Mouse (Mus musculus): ENCODE data around the gene A530064D06Rik. TPM values are rescaled to one million over a fixed set of nuclear protein-coding genes. Genes with fewer than 3 reads are reported as not detected.

Gene A530064D06Rik
- polyA plus RNA-seq, 1 experiment from 2014 or later = not detected

DNA sequence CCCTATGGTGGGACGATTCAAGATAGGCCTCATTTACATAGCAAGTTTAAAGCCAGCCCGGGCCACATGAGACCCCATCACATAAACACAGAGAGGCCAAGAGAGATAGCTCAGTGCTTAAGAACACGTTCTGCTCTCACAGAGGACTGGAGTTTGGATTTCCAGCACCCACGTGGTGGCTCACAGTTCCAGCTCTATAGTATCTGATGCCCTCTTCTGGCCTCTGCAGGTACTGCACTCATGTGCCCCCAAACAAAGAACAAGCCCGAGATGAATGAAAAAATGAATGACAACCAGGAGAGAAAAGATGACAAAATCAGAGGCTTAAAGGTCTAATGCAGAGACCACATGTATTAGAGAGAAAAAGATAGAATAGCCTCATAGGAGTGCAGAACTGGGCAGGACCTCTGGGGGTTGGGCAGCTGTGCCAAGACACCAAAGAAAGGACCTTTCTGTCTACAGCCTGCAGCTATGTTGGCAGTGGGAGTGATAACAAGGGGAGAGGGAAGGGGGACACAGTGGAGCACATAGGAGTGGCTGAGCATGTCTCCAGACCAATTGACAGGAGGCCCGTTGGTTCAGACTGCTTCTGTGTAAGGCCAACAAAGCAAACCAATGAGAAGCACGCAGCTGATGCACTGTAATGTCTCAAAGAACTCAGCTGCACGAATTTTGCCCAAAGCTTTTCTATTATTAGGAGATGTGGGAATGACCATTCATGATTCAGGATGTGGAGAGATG, 56.4 kb downstream of the A530064D06Rik start:
- Histone ChIP-seq H3K36me3 (no peaks in the 10 kb centered on the region), H3K4me3 (no peak overlapping the region), H3K9ac (no peak overlapping the region), H3K27ac (no peak overlapping the region), H3K27me3 (no peaks in the 10 kb centered on the region), H3K9me3 (peaks cover 5% of the 10 kb centered on the region), H3K4me1 (replicated peaks) (no peaks in the 10 kb centered on the region), H3K4me2 (no peak overlapping the region)
- 48% methylated on average over 8 of the region's 8 CpGs for WGBS
- ATAC-seq (ENCODE audit: low FRiP score) = no peak

DNA sequence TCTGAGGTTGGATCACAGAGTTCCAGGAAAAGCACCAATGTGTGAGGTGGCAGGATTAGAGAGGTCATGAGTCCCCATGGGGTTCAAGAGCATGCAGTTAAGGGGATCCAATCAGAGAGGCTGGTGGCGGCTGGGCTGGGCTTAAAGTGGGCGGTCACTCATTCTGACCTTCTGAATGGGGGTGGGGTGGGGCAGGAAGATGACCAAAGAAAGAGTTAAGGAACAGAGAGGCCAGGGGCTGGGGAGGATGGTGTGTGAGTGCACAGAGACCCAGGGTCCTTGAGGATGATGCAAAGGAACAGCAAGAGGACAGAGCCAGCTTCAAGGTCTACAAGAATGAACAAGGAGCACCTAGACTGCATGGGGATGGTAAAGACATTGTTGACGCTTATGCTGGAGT, 58.6 kb downstream of the A530064D06Rik start:
- Histone ChIP-seq H3K4me3 (no peak overlapping the region), H3K4me2 (no peak overlapping the region), H3K27ac (no peak overlapping the region), H3K27me3 (no peaks in the 10 kb centered on the region), H3K9me3 (peaks cover 1% of the 10 kb centered on the region; the same call in 1 of the 2 replicates), H3K4me1 (replicated peaks) (no peaks in the 10 kb centered on the region), H3K36me3 (no peaks in the 10 kb centered on the region), H3K9ac (no peak overlapping the region)
- ATAC-seq (ENCODE audit: low FRiP score) = no peak
- WGBS = 66% methylated on average over 3 of the region's 3 CpGs

DNA sequence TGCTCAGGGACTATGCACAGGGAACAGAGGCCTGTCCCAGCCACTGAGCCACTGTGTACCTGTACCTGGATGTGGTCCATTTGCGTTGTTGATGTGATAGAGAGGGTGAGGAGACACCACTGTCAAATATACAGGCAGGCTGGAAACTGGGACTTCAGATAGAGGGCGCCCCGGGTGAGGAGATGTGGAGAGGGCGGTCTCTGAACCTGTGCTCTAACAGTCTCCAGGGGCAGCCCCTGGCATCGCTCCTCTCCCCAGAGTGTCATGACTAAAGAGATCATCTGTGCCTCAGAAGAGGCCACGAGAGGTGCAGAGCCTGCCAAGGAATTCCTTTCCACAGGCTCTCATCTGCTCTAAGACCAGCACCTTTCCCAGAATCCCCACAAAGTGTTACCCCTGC, 59.2 kb downstream of the A530064D06Rik start:
- no peaks in the 10 kb centered on the region for H3K36me3 ChIP-seq
- H3K9me3 ChIP-seq = no peaks in the 10 kb centered on the region
- H3K27me3 ChIP-seq = no peaks in the 10 kb centered on the region
- no peak overlapping the region for H3K27ac ChIP-seq
- WGBS = 51% methylated on average over 6 of the region's 6 CpGs
- ATAC-seq (ENCODE audit: low FRiP score) = no peak
- H3K4me1 ChIP-seq (replicated peaks) = no peaks in the 10 kb centered on the region
- H3K4me3 ChIP-seq = no peak overlapping the region
- no peak overlapping the region for H3K4me2 ChIP-seq
- no peak overlapping the region for H3K9ac ChIP-seq

DNA sequence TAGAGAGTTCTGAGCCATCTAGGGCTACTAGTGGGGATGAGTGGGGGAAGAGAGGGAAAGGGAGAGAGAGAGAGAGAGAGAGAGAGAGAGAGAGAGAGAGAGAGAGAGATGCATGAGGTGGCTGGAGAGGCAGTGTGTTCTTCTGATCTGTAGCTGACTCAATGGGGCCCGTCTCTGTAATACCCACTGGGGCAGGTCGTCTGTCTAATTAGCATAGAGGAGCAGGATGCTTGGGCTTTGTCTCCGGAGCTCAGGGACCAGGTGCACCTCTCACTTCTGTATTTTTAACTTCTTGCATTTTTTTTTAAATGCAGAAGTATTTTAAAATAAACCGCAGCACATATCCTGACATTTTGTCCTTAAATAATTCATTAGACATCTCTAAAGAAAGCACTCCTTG, 59.7 kb downstream of the A530064D06Rik start:
- ATAC-seq (ENCODE audit: low FRiP score) = no peak
- WGBS = 40% methylated on average over 4 of the region's 4 CpGs
- no peaks in the 10 kb centered on the region for H3K36me3 ChIP-seq

DNA sequence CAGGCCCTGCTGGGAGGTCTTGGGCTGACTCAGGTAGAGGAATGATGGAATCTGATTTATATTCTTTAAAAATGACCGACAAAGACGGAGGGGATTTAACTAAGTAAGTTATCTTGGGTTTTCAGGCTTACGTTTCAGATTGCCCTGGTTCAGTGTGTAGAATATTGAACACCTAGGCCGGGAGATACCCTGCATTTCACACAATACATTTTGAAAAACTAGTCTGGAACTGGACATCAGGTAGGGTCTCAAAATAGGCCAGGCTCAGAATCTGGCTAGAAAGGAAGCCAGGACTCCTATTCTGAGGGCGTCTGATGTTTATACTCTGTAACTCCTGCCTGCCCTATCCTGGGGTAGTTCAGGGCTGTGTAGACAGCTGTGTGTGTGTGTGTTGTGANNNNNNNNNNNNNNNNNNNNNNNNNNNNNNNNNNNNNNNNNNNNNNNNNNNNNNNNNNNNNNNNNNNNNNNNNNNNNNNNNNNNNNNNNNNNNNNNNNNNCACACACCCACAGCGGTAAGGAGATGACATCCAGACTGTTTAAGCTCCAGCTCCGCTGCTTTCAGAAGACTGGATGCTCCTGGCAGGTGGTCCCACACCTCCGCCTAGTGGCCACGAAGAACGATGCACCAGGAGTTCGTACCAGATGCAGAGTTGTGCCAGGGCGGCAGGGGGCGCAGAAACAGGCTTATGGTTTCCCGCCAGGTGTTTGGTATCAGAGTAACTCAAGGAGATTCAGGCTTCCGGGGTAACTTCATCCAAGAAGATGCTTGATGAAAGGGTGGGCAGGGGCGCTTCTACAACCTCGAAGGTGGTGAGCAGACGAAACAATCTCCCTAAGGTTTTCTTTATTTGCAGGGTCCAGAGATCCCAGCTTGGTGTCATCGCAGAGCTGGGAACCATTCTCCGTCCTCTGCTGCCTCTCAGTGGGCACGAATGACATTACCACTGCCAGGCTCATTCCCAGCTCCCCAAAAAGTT, 66.3 kb downstream of the A530064D06Rik start:
- Histone ChIP-seq H3K4me2 (peak overlapping the region; percentile 32; the same call in 1 of the 2 replicates), H3K27me3 (peaks cover 52% of the 10 kb centered on the region), H3K36me3 (no peaks in the 10 kb centered on the region), H3K4me3 (peak overlapping the region; percentile 21), H3K4me1 (replicated peaks) (peaks cover 39% of the 10 kb centered on the region), H3K9ac (no peak overlapping the region), H3K9me3 (no peaks in the 10 kb centered on the region), H3K27ac (no peak overlapping the region)
- peak; percentile 76 for ATAC-seq (ENCODE audit: low FRiP score)
- 13% methylated on average over 20 of the region's 21 CpGs for WGBS

More for the DNA sequence above, 59.7 kb downstream of the A530064D06Rik start:
- H3K27me3 ChIP-seq = no peaks in the 10 kb centered on the region
- no peaks in the 10 kb centered on the region for H3K4me1 ChIP-seq (replicated peaks)
- H3K9me3 ChIP-seq = no peaks in the 10 kb centered on the region
- H3K27ac ChIP-seq = no peak overlapping the region
- H3K4me2 ChIP-seq = no peak overlapping the region
- no peak overlapping the region for H3K4me3 ChIP-seq
- H3K9ac ChIP-seq = no peak overlapping the region

DNA sequence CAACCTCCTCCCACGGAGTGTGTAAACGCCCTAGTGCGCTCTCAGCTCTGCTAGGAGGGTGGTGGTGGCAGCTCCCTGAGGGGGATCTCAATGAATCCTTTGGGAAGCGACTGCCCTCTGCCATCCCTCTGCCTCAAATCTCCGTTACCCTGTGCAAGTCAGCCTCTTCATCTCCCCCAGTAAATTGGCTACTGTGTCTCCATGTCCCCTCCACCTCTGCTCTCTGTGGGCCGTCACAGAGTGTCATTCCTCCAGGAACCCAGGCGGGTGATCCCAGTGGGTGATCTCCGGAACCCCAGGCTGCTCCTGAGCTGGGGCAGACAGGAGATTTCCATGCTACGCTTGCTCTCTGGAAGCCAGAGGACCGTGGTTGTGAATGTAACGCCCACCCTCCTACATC, 67.8 kb downstream of the A530064D06Rik start:
- no peaks in the 10 kb centered on the region for H3K36me3 ChIP-seq
- H3K27ac ChIP-seq = no peak overlapping the region
- H3K4me1 ChIP-seq (replicated peaks) = peaks cover 47% of the 10 kb centered on the region
- H3K9me3 ChIP-seq = no peaks in the 10 kb centered on the region
- H3K4me3 ChIP-seq = no peak overlapping the region
- no peak overlapping the region for H3K9ac ChIP-seq
- H3K4me2 ChIP-seq = no peak overlapping the region
- 6% methylated on average over 11 of the region's 11 CpGs for WGBS
- ATAC-seq (ENCODE audit: low FRiP score) = no peak
- peaks cover 66% of the 10 kb centered on the region for H3K27me3 ChIP-seq

Other genes starting within 250 kb of the A530064D06Rik start
- gene Foxp4, start 242.6 kb downstream of the A530064D06Rik start, polyA plus RNA-seq (2015; fragmentation: Nextera tagmentation; extraction: Ambion mirVana) = 19.6 and 19.9 TPM in 2 replicates
- not detected in 2 replicates for gene 1700122O11Rik, start 129.0 kb downstream of the A530064D06Rik start, polyA plus RNA-seq (2015; fragmentation: Nextera tagmentation; extraction: Ambion mirVana)
- gene 1700067P10Rik, start 78.0 kb downstream of the A530064D06Rik start, polyA plus RNA-seq (2015; fragmentation: Nextera tagmentation; extraction: Ambion mirVana) = 0.21 TPM in 1 of 2 replicates, not detected in the other
- gene 9830107B12Rik, start 21.0 kb downstream of the A530064D06Rik start, polyA plus RNA-seq (2015; fragmentation: Nextera tagmentation; extraction: Ambion mirVana) = not detected in 2 replicates
- gene Trem1, start 65.5 kb upstream of the A530064D06Rik start, polyA plus RNA-seq (2015; fragmentation: Nextera tagmentation; extraction: Ambion mirVana) = not detected in 2 replicates
- not detected in 2 replicates for gene Trem3, start 80.5 kb upstream of the A530064D06Rik start, polyA plus RNA-seq (2015; fragmentation: Nextera tagmentation; extraction: Ambion mirVana)
- not detected in 2 replicates for gene Treml4, start 97.0 kb upstream of the A530064D06Rik start, polyA plus RNA-seq (2015; fragmentation: Nextera tagmentation; extraction: Ambion mirVana)
- gene Treml2, start 132.2 kb upstream of the A530064D06Rik start, polyA plus RNA-seq (2015; fragmentation: Nextera tagmentation; extraction: Ambion mirVana) = 0.14 and 0.17 TPM in 2 replicates
- gene B430306N03Rik, start 148.9 kb upstream of the A530064D06Rik start, polyA plus RNA-seq (2015; fragmentation: Nextera tagmentation; extraction: Ambion mirVana) = 0.14 and 0.35 TPM in 2 replicates
- gene Trem2, start 179.1 kb upstream of the A530064D06Rik start, polyA plus RNA-seq (2015; fragmentation: Nextera tagmentation; extraction: Ambion mirVana) = 4.8 and 5.9 TPM in 2 replicates
- gene Treml1, start 192.6 kb upstream of the A530064D06Rik start, polyA plus RNA-seq (2015; fragmentation: Nextera tagmentation; extraction: Ambion mirVana) = 0.74 and 1.00 TPM in 2 replicates
- gene Nfya, start 242.6 kb upstream of the A530064D06Rik start, polyA plus RNA-seq (2015; fragmentation: Nextera tagmentation; extraction: Ambion mirVana) = 13.2 and 13.8 TPM in 2 replicates
- gene Oard1, start 242.7 kb upstream of the A530064D06Rik start, polyA plus RNA-seq (2015; fragmentation: Nextera tagmentation; extraction: Ambion mirVana) = 45.1 and 47.1 TPM in 2 replicates

Data from hindbrain, embryonic 13.5 days (tissue).